Mouse (Mus musculus): ENCODE measurements around the gene Mettl26. TPM values are rescaled to one million over a fixed set of nuclear protein-coding genes. Genes with fewer than 3 reads are reported as not detected.

The Mettl26 gene
- polyA plus RNA-seq, 3 experiments from 2014 or later: 91.1 to 121 (median 98.2) TPM

GRCm38 (mm10) chr17:25887467-25887866 lies 12.6 kb downstream of the Mettl26 start:
- no peak for ATAC-seq

DNA sequence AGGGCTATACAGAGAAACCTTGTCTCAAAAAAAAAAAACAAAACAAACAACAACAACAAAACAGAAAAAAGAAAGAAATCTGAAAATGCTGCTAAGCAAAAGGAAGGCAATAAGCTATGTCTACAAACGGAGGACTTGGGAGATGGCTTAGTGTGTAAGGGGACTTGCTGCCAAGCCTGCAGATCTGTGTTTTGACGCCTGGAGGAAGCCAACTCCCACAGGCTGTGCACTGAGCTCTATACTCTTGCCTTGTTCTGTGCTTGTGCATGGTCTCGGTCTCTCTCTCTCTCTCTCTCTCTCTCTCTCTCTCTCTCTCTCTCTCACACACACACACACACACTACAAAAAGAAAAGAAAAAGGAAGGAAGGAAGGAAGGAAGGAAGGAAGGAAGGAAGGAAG lies 14.0 kb downstream of the Mettl26 start:
- no peak for ATAC-seq

- peak; percentile 71 for ATAC-seq
Observed at GRCm38 (mm10) chr17:25893975-25894617, 19.2 kb downstream of the Mettl26 start.

DNA sequence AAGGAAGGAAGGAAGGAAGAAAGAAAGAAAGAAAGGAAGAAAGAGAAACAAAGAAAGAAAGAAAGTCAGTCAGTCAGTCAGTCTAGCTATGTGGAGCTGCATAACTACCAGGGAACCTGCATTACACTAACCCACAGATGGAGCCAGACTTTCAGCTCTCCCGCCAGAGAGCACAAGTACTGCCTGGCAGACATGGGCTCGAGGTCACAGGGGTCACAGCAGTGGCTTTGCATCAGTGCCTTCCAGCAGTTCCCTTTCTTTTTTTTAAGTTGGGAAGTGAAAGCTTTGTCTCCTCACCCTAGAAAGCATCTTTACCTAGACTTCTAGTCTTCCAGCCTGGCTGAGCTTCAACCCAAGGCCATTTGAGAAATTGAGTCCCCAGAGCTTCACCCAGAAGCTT lies 20.5 kb downstream of the Mettl26 start:
- ATAC-seq: no peak

DNA sequence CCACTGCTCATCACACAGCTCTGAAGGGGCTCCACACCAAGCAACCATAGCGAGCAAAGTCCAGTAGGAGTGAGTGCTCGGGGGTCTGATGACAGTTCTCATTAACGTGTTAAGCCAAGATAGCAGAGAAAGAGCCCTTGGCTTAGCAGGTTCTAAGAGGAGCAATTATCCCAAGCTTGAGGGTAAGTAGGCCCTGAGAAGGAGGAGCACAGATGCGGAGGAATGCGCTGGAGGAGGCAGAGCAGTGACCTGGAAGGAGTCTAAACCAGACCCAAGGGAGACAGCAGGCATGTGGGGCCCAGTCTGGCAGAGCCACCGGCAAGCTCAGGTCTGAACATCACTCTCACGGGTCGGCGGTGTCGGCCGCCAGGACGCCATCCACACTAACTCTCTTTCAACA lies 21.0 kb downstream of the Mettl26 start:
- ATAC-seq: no peak

- ATAC-seq: no peak
Observed at GRCm38 (mm10) chr17:25900193-25900592, 25.3 kb downstream of the Mettl26 start.

DNA sequence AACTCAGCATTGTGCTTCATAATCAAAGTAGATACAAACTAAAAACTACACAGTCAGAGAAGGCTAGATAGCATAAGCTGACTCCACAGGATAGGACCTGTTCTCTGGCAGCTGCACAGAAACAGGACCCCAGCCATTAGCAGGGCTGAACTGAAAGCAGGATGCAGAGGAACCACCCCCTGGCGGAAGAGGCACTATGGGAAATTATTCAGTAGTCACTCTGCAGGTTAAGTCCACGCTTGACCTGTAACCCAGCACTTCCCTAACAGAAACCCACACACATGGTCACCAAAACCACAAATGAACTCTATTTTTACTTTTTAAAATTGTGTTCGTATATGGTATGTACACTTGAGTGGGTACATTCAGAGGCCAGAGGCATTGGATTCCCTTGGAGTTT lies 28.2 kb downstream of the Mettl26 start:
- no peak for ATAC-seq

GRCm38 (mm10) chr17:25907640-25908039 lies 32.8 kb downstream of the Mettl26 start:
- ATAC-seq: no peak

- ATAC-seq: no peak
Observed at GRCm38 (mm10) chr17:25911816-25912215, 36.9 kb downstream of the Mettl26 start.

DNA sequence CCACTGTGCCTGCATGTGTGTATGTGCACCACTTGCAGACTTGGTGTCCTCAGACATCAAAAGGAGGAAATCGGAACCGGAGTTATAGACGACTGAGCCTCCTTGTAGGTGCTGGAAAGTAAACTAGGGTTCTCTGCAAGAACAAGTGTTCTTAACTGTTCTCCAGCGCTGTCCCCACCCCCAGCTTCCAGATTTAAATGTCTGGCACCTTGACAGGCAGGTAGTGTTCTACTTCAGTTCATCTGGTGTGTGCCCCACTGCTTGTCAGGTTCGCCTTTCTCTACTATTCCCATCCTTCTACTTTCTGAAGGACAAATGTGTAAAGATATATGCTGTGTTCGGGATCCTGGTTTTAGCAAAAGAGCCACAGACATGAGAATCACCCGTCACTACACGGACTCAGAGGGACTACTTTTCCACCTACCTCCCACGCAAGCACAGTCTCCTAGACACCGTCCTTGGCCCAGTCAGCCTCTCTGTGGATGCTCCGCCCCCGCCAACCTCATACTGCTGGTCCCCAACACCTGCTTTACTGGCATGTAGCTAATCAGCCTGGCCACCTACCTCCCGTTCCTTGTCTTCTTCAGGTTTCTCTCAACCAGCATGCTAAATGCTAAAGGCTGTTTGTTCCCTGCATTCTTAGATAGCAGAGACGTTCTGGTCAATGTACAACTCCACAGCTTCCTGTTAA lies 38.5 kb downstream of the Mettl26 start:
- no peak for ATAC-seq

DNA sequence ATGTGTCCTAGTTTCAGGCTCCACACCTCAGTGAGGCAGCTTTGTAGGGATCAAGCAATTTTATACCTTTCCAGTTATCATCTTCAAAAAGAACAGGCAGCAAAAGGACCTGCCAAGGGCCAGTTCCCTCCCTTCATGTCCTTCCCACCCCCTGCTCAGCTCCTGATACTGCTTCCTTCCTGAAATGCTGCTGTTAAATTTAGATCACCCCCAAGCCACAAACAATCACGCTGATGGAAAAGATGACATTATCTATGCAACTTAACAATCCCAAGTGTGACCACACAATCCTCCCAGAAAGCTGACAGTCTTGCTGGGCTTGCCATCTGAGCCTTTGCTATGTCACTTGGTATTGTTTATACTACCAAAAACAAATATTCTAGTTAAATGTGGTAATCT lies 39.0 kb downstream of the Mettl26 start:
- no peak for ATAC-seq

DNA sequence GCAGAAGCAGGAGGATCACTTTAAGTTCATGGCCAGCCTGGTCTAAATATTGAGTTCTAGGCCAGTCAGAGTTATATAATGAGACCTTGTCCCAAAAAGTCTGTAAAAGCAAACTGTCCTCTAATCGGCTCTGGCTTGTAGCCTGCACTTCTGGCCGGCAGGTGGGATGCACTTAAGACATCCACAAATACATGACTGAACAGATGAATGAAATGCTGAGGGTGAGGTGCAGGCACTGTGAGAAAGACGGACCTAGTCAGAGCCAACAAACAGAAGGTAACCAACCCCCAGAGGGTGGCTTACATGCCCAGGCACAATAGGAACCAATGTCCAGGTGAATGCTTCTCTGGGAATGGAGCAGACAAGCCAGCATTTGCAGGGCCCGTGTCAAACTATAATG lies 39.4 kb downstream of the Mettl26 start:
- no peak for ATAC-seq

- ATAC-seq: no peak
Observed at GRCm38 (mm10) chr17:25916931-25917647, 42.2 kb downstream of the Mettl26 start.

DNA sequence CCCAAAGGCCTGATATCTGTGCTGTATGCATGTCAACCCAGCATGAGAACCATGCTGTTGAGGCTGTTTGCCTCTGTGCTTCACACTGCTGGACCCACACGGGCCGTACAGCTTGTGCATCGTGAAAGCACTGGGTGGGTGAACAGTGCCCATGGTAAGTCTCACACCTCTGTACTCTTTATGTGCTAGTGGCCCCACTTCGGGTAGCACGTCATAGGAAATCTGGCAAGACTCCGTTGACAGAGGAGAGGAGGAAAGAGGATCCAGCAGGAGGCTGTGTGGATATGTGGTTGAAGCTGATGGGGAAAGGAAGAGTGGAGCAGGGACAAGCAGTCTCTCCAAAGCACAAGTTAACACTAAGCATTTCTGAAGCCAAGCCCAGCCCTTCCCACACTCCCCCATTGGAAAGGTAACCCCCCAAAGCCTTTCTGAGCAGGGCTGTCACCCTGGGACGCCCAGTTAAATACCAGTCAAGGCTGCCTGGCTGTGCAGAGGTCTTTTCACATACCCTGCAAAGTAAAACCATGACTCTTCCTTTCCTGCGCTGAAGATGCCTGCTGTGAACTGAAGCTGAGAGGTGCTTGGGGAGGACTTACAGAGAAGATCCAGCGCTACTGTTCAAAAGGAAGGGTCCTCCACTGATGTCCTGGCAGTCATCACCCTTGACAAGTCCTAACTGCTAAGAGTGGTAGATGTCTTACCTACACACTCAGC lies 43.3 kb downstream of the Mettl26 start:
- no peak for ATAC-seq

- ATAC-seq: no peak
Observed at GRCm38 (mm10) chr17:25919144-25919785, 44.4 kb downstream of the Mettl26 start, which contains the start of gene Rab40c. Gene Rab40c, minus strand, starts transcription at chr17:25919727.

DNA sequence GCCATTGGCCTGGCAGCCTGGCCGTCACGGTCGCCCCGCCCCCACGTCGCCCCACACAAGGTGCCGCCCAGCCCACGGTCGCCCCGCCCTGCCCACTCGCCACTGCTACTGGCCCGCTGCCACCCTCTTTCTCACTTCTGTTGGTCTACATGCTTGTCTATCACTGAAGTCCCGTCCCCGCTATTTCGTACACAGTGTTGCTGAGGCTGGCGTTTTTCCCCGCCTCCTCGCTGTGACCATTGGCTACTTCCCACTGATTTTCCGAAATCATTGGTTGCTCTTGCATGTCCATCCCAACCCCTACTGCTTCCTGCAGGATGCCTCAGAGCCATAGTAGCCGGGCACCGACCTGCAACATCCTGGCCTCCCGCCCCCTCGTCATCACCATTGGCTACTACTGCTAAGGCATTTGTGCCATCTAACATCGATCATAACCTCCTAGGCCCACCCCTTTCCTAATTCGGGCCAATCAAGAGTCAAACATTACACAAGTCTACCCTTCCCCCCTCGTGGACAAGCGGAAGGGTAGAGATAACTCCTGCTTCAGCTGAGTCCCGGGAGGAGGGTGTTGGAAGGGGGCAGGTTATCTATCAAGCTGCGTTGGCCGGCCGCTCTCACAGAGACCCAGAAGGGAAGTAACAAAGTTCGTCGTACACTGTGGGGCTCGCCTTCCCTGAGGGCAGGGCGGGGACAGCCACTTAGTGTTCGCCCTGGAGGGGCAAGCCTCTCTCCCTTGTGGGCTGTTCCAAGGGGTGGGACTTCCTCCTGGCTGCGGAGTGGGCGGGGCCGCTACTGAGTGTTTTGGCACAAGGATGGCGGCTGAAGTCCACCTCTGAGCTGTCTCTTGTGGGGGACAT lies 45.1 kb downstream of the Mettl26 start:
- ATAC-seq: peak; percentile 93

- no peak for ATAC-seq
Observed at GRCm38 (mm10) chr17:25922120-25922519, 47.2 kb downstream of the Mettl26 start.

- ATAC-seq: no peak
Observed at GRCm38 (mm10) chr17:25925348-25925747, 50.5 kb downstream of the Mettl26 start.
